Mouse (Mus musculus): ENCODE results near the gene Eme1.
A peak's percentile ranks its signal among the peaks of the same experiment; 100 is the strongest.

Eme1 gene

DNA sequence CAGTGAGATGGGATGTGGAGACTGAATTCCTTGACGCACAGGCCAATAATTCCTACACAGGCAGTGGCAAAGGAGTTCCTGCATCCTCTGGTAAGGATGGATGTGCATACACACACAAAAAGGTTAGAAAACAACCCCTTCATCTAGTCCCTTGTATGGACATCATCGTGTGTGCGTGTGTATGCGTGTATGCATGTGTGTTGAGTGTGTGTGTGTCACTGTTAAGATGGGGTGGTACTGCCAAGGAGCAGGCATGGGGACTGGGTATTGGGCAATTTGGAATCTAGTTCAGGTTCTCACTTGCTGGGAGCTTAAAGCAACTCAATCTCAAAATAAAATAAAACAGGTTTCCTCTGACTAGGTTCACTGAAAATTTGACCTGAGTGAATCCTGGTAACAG, 7.3 kb downstream of the Eme1 start:
- DNase-seq (ENCODE audit: low spot score): no peak

DNA sequence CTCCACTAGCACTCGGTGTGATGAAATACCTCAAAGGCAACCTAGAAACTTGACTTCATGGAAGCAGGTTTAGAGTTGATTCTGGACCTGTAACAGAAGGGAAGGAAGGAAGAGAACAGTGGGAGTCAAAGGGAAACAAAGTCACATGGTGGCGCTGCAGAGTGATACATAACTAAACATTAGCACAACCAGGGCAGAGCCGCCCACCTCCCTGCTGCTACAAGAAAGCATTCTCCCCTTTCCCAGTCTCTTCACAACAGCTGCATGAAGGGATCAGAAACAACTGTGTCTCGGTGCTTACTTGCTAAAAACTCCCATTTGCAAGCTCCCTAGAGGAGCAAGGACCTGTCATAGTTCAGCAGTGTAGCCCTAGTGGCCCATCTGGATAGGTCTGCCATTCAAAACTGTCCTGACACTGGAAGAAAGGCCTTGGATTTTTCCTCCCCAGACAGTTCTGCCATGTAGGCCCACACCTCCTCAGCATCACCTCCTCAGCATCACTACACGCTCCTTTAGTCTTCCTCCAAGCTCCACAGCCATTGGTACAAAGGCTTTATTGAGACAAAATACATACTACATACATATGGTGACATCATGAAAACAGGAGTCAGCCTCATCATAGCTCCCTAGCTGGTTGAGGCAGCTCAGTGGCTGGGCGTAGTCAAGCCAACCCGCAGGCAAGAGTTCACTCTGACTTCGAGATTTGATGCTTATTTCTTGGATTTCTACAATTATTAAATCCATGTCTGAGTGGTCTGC, 9.1 kb downstream of the Eme1 start:
- peak; percentile 56 for DNase-seq (ENCODE audit: low spot score)

- DNase-seq (ENCODE audit: low spot score): no peak
Observed at GRCm38 (mm10) chr11:94634431-94634830, 19.3 kb downstream of the Eme1 start.

DNA sequence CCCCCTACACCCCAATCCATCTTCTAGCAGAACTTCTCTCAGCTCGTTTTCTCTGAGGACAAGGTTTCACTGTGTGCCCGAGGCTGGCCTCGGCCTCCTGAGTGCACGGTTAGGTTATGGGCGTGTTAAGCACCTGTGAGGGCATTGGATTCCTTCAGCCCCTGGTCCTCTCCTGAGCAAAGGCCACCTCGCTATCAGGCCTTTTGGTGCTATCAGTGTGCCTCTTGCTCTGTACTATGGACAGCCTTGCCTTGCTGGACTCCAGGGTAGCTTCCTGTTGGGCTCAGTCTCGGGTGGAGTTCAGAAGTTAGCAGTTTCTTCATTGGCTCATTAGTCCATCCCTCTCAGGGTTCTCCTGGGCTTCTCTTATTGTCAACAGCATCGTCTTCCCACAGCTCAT, 20.8 kb downstream of the Eme1 start:
- DNase-seq (ENCODE audit: low spot score): no peak

GRCm38 (mm10) chr11:94631969-94632368, 21.8 kb downstream of the Eme1 start:
- DNase-seq (ENCODE audit: low spot score): no peak

DNA sequence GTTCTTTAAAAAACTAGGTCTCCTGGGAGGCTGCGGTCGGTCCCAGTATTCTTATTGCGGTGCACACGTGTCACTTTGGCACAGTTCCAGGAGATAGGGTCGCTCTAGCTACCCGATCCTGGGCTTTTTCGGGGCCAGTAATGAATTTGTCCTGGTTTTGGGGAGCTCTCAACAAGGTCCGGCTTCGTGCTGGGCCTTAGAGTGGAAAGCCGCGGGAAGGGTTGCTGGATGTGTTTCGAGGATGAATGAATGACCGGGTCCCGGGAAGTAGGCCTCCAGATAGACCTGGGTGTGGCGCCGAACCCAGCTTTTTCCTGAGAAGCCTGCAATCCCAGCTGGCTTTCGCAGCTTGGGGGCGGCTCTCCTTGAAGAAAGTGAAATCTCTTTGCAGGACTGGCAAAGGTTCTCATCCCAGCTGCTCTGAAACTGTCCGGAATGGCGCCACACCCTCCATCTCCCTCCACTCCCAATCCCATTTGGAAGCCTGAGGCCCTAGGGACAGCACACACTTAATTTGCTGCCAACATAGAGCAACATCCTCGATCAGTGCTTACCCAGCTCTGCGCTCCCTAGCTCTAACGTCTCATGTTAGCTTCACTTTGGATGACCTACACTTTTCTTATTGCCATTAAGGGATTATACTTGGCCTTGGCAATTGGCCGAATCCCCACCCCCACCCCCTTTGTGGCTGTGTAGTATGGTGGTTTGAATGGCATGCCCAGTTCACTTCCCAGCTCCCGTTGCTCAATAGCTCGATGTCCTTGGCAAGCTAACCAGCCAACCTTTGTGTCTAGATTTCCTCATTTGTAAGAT, 23.4 kb downstream of the Eme1 start:
- DNase-seq (ENCODE audit: low spot score): no peak

GRCm38 (mm10) chr11:94629884-94630198, 23.9 kb downstream of the Eme1 start:
- no peak for DNase-seq (ENCODE audit: low spot score)

GRCm38 (mm10) chr11:94629199-94629883, 24.4 kb downstream of the Eme1 start, which contains the start of gene Lrrc59:
Gene Lrrc59, plus strand, starts transcription at chr11:94629767.
- DNase-seq (ENCODE audit: low spot score): peak; percentile 95

DNA sequence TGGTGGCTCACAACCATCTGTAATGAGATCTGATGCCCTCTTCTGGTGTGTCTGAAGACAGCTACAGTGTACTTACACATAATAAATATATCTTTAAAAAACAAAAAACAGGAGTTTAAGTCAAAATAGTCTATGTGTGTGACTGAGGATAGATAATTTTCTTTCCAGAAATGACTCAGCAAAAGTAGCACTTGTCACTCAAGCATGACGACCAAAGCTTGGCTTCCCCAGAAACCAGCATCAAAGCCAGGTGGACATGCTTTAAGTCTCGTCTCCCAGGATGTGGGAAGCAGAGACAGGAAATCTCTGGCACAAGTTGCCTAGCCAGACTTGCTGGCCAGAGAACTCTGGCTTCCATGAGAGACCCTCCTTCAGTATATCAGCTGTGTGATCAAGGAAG, 31.6 kb downstream of the Eme1 start:
- no peak for DNase-seq (ENCODE audit: low spot score)

GRCm38 (mm10) chr11:94621458-94621852, 32.3 kb downstream of the Eme1 start:
- no peak for DNase-seq (ENCODE audit: low spot score)

DNA sequence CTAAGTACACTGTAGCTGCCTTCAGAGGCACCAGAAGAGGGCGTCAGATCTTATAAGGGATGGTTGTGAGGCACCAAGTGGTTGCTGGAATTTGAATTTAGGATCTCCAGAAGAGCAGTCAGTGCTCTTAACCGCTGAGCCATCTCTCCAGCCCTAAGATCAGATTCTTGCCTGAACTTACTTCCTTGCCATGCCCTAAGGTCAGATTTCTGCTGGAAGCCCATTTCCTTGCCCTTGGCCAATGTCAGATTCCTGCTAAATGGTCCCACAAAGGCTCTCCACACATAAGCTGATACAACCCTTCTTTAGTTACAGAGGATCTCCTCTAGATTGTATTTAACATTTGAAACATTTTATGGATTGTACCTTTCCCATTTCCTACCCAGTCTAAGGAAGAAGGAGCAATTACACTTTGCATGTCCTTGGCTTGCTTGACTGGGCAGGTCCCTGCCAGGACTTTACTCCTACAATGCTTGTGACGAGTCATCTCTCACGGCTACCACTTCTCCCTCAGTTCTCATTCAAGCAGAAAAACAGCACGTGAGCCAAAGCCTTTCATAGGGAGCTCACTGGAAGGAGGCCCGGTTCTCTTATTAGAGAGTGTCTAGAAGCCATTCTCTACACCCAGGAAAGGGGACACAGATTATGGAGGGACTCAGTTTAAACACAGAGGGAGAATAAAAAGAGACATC, 32.9 kb downstream of the Eme1 start:
- no peak for DNase-seq (ENCODE audit: low spot score)

GRCm38 (mm10) chr11:94617646-94618045, 36.1 kb downstream of the Eme1 start:
- DNase-seq (ENCODE audit: low spot score): no peak

GRCm38 (mm10) chr11:94615494-94615893, 38.3 kb downstream of the Eme1 start:
- DNase-seq (ENCODE audit: low spot score): no peak

DNA sequence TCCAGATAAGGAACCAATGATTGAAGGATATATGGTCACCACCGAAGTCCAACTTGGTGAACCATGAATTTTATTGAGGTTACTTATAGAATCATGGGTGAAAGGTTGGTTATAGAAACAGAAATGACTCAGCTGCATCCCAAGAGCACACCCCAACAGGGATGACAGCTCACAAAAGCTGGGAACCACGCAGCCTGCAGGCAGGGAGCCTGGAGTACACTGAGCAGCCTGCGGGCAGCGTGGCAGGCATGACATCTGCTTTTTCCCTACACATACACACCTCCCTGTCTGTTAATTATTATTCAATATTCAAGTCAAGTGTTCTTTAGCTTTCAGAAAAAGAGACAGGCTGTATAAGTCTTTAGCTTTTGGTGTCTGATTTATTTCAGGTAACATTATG, 39.2 kb downstream of the Eme1 start:
- DNase-seq (ENCODE audit: low spot score): no peak

DNA sequence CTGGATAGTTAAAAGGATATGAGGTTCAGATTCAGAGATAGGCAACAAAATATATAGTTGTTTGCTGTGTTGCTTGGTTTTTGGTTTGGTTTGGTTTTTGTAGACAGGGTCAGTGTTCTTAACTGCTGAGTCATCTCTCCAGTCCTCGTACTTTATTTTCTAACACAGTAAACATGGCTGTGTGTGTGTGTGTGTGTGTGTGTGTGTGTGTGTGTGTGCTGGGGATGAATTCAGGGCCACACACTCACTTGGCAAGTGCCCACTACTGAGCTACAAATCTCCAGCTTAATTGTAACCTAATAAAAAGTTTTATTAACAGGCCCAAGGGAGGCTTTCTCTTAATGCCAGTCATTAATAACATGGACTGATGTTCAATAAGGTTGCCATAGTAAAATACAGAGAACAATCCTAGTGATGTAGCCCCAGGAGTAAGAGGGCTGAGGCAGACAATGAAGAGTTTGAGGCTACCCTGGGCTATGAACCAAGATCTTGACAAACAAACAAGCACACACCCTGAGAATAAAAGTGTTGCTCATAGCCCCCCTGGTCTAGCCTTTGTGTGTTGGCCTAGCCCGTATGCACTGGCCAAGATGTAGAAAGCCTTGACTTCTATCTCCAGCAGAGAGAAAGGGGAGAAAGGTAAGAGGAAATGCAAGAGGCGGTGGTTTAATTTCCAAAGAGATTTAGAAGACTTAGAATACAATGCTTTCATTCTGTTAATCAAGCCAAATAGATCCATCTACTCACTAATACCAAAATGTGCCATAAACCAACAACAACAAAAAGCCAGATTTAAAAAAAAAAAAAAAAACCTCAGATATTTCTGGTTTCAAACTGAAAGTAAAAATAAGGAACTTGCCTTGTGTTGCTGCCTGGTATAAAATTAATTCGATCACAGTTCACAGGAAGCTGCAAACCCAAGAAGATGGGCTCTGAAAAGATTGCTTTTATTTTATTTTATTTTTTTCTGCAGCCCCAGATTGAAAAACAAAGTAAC, 42.7 kb downstream of the Eme1 start:
- no peak for DNase-seq (ENCODE audit: low spot score)

DNA sequence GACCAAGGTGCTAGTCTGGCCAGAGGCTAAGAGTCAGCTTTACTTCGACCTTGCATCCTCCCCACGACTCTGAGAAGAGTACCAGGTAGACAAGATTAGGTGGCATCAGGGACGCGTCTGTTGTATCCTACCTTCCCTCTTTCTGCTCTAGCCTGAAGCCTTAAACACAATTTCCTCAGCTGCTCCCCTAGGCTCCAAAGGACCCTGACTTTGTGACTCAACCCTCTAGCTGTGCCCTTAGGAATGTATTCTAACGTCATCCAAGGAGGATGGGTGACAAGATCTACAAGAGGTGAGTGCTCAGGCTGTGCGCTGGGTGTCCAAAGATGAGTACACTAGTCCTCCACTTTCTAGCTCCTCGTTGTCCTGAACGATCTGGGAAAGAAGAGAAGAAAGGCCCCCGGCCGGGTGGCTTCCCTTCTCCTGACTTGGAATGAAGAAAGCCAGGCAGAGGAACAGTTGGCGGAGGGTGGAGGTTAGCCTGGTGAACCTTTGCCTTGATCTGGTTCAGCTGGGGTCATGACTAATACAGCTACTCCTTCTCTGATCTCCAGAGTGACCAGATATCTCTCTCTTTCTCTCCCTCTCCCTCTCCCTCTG, 51.3 kb downstream of the Eme1 start:
- DNase-seq (ENCODE audit: low spot score): no peak

DNA sequence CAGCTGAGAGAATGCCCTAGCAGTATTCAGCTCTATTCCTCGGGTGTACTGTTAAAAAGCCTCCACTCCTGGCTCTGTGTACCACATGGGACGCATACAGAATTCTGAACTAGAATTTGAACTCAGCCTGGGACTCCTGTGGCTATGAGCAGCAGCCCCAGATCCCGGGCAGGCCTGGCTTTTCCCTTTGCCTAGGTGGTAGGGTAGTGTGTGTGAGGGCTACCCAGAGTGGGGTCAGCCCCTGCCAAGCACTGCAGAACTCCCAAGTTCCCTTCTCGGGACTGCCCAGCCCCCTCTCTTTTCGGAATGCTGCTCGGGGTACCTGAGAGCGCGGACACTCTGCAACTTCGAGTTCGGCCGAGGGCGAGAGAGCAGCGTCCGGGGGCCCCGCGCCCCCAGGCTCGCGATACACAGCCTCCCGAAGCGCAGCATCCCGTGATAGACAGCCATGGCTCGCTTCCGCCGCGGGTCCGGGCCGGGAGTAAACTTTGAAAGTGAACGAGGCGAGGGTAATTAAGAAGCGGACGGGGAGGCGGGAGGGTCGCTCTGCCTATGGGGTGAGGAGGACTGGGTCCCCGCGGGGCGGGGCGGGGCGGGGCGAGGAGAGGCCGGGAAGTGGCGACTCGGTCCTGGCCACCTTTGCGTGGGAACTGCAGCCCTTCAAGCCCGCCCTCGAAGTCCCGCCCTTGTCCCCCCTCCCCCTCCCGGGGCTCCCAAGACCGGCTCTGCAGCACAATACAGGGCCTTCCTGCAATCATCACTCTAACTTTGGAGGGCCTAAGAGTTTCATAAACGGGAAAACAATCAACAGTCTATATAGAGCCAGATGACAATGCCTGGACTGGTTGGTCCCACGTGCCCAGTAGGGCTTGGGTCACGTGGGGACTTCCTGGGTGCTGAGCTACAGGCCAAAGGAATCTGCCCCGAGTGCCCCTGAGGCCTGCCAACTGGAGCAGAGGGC, 52.2 kb downstream of the Eme1 start, which contains the start of gene Acsf2:
Gene Acsf2 (minus strand): TSS at position 551 of the 961 bp plus-strand sequence.
- peak; percentile 54 for DNase-seq (ENCODE audit: low spot score)

DNA sequence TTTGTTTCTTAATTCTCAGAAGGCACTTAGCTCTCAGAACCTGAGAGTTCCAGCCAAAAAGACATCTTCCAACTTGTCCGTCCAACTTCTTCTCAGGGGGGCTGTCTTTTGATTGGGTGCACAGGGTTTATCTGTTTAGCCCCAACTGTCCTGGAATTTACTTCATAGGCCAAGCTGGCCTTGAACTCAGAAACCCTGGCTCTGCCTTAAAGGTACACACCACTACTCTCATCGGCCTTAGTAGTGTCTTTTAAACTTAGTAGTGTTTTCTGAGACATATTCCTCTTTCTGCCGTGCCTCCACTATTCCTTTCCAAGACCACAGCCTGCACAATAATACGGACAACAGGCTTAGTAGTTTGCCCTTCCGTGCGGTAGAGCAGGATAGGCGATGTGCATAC, 53.3 kb downstream of the Eme1 start:
- no peak for DNase-seq (ENCODE audit: low spot score)

- DNase-seq (ENCODE audit: low spot score): no peak
Observed at GRCm38 (mm10) chr11:94598437-94599120, 55.2 kb downstream of the Eme1 start.

Measured in layer of hippocampus, adult 11-12 months (tissue).